Mouse (Mus musculus): Measurements from ENCODE around the gene Hdac4.

Hdac4 gene

DNA sequence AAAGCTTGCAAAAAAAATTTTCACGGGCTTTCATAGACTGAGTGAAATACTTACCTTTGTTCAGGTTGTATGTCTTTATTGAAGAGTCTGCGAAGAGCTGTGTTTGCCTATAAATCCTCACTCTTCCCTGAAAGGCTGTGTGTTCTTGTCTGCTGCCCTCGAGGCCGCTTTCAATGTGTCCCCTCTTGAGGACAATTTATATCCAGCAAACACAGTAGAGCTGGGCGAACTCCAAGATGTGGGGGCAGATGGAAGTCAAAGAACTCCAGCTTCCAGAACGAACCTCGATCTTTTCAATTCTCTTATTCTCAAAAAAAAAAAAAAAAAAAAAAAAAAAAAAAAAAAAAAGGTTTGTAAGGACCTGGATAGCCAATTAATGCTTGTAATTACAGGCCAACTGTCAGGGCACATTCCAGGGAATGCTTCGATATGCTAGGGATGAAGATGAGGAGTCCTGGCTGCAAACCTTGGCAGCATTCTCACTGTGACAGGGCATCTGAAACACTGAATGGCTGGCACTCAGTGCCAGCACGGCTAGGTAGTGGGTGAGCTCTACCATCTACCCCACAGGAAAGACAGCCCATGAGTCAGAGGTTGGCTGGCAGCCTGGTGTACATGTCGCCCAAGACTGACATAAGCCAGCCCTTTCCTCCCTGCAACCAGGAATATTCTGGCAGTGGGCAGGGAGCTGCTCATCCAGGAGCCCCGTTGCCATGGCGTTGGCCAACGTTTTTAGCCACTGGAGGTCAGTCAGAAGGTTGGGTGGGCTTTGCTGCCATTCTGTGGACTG lies at the start of gene Hdac4:
Gene Hdac4, minus strand, starts transcription at position 340 of the 790 bp plus-strand sequence.
- DNase-seq, result peak; percentile 33

DNA sequence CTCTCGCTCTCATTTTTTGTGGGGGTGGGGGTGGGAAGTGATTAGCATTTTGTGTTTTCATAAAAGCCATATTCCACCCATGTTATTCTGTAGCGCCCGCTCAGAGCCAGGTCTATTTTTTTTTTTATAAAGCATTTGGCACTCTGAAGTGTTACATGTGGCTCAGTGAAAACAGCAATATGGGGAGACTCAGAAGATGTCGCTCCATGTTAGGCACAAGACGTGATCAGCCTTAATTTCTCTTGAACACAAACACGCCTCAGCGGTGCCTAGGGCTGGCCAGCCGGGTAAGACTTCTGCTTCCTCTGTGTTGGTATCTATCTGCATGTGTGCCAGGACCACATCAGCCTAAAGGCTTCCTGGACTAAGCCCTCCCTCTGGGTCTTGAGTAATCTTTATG lies 48.0 kb upstream of the Hdac4 start:
- DNase-seq, result no peak

DNA sequence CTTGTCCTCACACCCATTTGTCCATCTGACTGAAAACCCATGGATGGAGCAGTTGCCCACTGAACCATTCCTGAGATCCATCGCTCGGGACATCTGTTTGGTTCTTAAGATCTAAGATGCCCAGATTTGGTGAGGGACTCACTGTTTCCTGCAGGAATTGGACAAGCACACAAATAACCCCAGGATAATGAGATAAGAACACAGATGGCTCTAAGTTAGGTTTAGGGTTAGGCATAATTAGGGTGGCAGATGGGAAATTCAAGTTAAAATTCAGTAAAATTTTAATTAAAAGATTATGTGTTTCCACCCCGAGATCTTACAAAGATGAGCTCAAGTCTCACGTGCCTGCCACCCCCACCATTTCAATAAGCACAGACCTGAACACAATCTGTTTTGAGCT lies 44.6 kb upstream of the Hdac4 start:
- DNase-seq, result no peak

GRCm38 (mm10) chr1:92235600-92235999 lies 40.1 kb upstream of the Hdac4 start:
- no peak for DNase-seq

- DNase-seq, result no peak
These were observed 29.8 kb upstream of the Hdac4 start for GRCm38 (mm10) chr1:92225297-92225696.

- DNase-seq, result peak; percentile 34
These were observed 28.7 kb upstream of the Hdac4 start for GRCm38 (mm10) chr1:92223956-92224891.

DNA sequence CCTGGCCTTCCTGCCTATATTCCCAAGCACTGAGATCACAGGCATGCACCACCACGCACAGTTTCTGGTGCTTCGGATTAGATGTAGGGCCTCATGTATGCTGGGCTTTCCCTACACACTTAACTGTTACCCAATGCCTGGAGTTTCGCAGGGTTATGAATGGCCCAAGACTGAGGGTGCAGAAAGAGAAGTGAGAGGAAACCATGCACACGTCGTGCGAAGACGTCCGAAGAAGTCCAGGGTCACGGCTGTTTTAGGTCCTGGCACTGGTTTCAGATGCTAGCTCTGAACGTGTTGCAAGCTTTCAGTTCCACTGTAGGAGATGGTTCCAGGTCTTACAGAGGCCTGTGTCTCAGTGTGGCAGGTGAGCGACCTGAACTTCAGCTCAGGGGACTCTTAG lies 21.2 kb upstream of the Hdac4 start:
- no peak for DNase-seq

DNA sequence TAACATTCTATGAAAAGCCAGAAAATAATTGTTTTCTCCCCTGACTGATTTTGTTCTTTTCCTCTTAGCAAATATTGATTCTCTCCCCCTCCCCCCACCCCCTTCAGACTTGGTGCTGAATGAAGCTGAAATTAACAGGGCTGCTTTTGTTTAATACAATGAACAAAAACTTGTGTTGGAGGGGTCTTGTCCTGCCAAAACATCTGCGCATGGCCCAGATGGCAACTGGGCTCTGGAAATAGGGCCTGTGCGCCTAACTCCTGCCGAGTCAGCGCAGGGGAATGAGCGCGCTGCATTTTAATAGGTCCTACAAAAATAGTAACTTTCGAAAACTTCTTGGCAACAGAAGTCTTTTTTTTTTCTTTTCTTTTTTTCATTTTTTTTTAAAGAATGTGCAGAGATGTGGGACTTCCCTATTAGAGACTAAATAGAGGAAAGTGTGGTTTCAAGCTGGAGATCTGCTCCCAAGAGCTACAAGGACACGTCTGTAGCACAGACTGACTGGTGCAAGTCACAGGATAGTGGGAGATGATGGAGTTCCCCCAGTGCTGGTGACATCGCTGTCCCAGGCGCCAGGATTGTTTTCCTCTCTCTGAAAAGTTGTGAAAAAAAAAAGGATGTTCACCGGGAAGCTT lies 20.6 kb upstream of the Hdac4 start:
- no peak for DNase-seq

- no peak for DNase-seq
These were observed 19.7 kb upstream of the Hdac4 start for GRCm38 (mm10) chr1:92215131-92215638.

GRCm38 (mm10) chr1:92212003-92212750 lies 16.7 kb upstream of the Hdac4 start:
- peak; percentile 49 for DNase-seq

- no peak for DNase-seq
These were observed 7.3 kb upstream of the Hdac4 start for GRCm38 (mm10) chr1:92202639-92203352.

- no peak for DNase-seq
These were observed 5.0 kb downstream of the Hdac4 start for GRCm38 (mm10) chr1:92190463-92190862.

DNA sequence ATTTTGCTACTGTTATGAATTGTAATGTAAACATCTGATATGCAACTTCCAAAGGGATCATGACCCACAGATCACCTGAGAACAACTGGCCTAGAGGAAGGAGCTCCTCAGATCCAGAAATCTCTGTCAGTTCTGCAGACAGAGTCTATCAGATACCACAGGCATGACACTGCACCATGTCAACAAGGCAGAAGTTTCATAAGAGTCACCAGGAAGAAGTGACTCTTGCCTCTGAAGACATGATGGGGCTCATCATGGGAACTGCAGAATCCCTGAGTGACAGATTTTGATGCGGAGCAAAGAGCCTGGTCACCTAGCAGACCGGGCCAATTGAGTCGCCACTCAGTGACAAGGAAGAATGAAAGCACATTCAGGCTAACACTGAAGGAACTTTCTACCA lies 8.4 kb downstream of the Hdac4 start:
- DNase-seq, result no peak

DNA sequence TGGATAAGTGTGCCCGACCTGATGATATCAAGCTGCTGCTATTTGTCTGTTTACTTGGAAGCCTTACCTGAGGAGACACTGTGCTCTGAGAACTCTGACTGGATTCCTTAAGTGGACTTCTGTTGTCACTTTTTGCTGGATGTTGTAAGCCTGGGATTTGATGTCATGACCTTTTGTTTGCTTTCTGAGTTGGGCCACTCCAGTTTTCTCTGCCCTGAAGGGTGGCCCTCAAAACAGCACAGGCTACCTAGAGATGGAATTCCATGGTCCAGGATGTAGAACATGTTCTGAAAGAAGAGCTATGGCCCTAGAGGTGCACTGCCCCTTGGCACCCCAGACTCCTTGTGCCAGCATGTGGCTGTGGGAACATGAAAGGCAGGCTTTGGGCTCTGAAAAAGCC lies 10.9 kb downstream of the Hdac4 start:
- no peak for DNase-seq

DNA sequence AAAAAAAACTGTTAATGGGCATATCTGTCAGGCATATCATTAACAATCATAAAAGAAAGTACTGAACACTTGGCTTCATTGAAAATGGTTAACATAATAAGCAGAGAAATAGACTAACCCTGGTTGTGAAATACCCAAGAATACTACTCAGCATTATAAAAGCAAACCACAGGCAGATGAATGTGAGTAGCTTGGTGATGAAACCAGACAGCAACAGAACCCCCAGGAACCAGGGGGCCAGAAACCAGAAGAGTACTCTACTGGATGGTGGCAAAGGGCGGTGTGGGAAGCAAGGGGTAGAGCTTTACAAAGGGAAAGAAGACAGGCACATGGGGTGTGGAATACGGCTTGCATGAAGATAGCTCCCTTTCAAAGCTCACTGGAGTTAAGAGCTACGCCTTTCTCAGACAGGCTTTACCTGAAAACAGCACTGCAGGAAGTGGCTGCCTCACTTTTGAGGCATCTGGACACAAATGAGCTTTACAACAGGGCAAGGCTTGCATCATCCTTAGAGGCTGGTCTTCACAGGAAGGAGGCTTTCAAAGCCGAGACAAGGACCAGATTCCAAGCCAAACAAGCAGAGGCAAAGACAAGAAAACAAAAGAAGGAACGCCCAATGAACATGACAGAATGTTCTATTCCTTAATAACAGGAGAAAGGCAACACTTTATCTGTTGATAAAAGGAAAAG lies 12.3 kb downstream of the Hdac4 start:
- no peak for DNase-seq

GRCm38 (mm10) chr1:92181970-92182369 lies 13.5 kb downstream of the Hdac4 start:
- DNase-seq, result no peak

- peak; percentile 100 for DNase-seq
These were observed 15.1 kb downstream of the Hdac4 start for GRCm38 (mm10) chr1:92180141-92181137.

DNA sequence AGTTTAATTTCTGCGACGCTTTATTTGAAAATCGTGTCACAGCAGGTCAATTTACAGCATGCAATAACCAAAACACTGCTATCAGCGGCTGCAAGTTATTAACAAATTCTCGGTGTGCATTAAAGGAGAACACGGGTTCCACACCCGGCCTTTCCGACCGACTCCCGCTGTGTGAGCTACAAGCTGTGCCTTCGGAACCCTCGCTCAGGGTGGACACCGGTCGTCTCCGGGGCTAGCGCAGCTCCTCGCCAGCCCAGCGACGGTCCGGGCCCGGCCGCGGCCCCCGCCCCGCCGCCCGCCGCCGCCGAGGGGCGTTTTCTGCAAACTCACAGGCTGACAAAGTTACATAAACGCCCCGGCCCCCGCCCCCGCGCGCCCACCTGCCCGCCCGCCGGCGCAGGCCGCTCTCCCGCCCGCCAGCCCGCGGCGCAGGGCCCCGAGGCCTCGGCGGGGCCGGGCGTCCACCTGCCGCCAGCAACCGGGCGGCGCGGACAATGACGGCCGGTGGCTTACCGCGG lies 16.0 kb downstream of the Hdac4 start:
- peak; percentile 49 for DNase-seq

- no peak for DNase-seq
These were observed 16.4 kb downstream of the Hdac4 start for GRCm38 (mm10) chr1:92179070-92179469.
